Mouse (Mus musculus): Measurements from ENCODE around the gene Tnrc6a.

Gene Tnrc6a

GRCm38 (mm10) chr7:123224076-123224475, 100.4 kb downstream of the Tnrc6a start:
- in situ Hi-C loops (cut with MboI, MseI), result loop anchor here in 1 of 2 experiments (5.0 kb wide), 1 partner anchor 63 kb away; no protein-coding TSS in a partner anchor

- in situ Hi-C loops (cut with MboI, MseI), result loop anchor here in 1 of 2 experiments (25.0 kb wide), 1 partner anchor 1412 kb away; no protein-coding TSS in a partner anchor
These were observed 101.5 kb downstream of the Tnrc6a start for GRCm38 (mm10) chr7:123225159-123225558.

GRCm38 (mm10) chr7:123235449-123235848, 111.8 kb downstream of the Tnrc6a start:
- in situ Hi-C loops (cut with MboI, MseI), result loop anchor here in 1 of 2 experiments (10.0 to 25.0 kb wide), 2 partner anchors 1309 to 1402 kb away; no protein-coding TSS in a partner anchor

- in situ Hi-C loops (cut with MboI, MseI), result loop anchor here in 1 of 2 experiments (10.0 to 25.0 kb wide), 2 partner anchors 1306 to 1399 kb away; no protein-coding TSS in a partner anchor
These were observed 114.9 kb downstream of the Tnrc6a start for GRCm38 (mm10) chr7:123238621-123239020.

- in situ Hi-C loops (cut with MboI, MseI), result loop anchor here in 1 of 2 experiments (25.0 kb wide), 1 partner anchor 1397 kb away; no protein-coding TSS in a partner anchor
These were observed 116.4 kb downstream of the Tnrc6a start for GRCm38 (mm10) chr7:123240064-123240463.

GRCm38 (mm10) chr7:123242241-123242640, 118.6 kb downstream of the Tnrc6a start:
- in situ Hi-C loops (cut with MboI, MseI), result loop anchor here in 1 of 2 experiments (25.0 kb wide), 1 partner anchor 1395 kb away; no protein-coding TSS in a partner anchor

GRCm38 (mm10) chr7:123244833-123245232, 121.1 kb downstream of the Tnrc6a start:
- in situ Hi-C loops (cut with MboI, MseI), result loop anchor here in 1 of 2 experiments (25.0 kb wide), 1 partner anchor 1392 kb away; no protein-coding TSS in a partner anchor
